24 mouse cellular contexts compared by ENCODE assay signal in the genomic region with DNA sequence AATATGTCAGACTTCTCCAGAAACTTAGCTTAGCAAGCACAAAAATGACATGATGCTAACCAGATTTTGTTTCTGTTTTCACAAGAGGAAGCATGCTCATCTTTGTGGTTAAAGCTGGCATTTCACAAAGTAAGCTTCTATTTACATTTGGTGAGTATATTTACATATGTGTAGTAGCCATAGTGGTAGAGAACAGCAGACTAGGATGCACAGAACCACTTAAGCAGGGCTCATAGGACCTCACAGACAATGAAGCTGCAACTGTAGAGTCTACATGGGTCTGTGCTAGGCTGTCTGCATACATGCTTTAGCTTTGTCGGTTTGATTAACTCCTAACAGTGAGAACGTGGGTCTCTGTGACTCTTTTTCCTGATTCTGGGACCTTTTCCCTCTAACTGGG.
DNase-seq lines count a peak whose midpoint lies in the region; ATAC-seq and TF ChIP-seq lines count a peak whose summit lies in the region.
"Had no signal": no experiment of that assay in that cellular context is flagged by ENCODE, and none has a peak within 500 bp of the region (broad histone marks: within the 10 kb centered on the region; RNA-seq: fewer than 3 reads in every experiment).

No protein-coding gene starts in this region.

- H3K27ac ChIP-seq in embryonic facial prominence, embryonic 12.5 days: no peak overlapping the region
- no peak overlapping the region for H3K27ac ChIP-seq in embryonic facial prominence, embryonic 10.5 days (replicated peaks)
- H3K27ac ChIP-seq in midbrain, embryonic 11.5 days (ENCODE audit: low read depth, low read length): no peak overlapping the region
- H3K27ac ChIP-seq in midbrain, embryonic 10.5 days (replicated peaks): no peak overlapping the region
- peak overlapping the region; percentile 51 for H3K27ac ChIP-seq in bone marrow macrophage, adult 2 months (ENCODE audit: insufficient read depth, low read depth, low read length)
- H3K27ac ChIP-seq in intestine, embryonic 16.5 days (ENCODE audit: low read length): no peak overlapping the region
- H3K27ac ChIP-seq: forebrain, embryonic 12.5 days; heart, embryonic 10.5 days; heart, embryonic 15.5 days; hindbrain, embryonic 13.5 days; hindbrain, postnatal 0 days had no signal

- TF ChIP-seq POLR2A in bone marrow macrophage, adult 2 months (IDR thresholded peaks at IDR 0.05; ENCODE audit: borderline replicate concordance, low read depth, low read length): no peak

- H3K36me3 ChIP-seq in embryonic facial prominence, embryonic 12.5 days: no peaks in the 10 kb centered on the region
- no peaks in the 10 kb centered on the region for H3K36me3 ChIP-seq in embryonic facial prominence, embryonic 10.5 days (replicated peaks)
- no peaks in the 10 kb centered on the region for H3K36me3 ChIP-seq in midbrain, embryonic 11.5 days (ENCODE audit: control insufficient read depth, insufficient read depth, low read length)
- no peaks in the 10 kb centered on the region for H3K36me3 ChIP-seq in midbrain, embryonic 10.5 days
- no peaks in the 10 kb centered on the region for H3K36me3 ChIP-seq in intestine, embryonic 16.5 days (ENCODE audit: control insufficient read depth, insufficient read depth, low read length)
- H3K36me3 ChIP-seq: forebrain, embryonic 12.5 days; heart, embryonic 10.5 days; heart, embryonic 15.5 days; hindbrain, embryonic 13.5 days had no signal

- ATAC-seq in embryonic facial prominence, embryonic 12.5 days (ENCODE audit: insufficient number of reproducible peaks, insufficient read depth, low FRiP score, low TSS enrichment): 0 out of 2 replicates have a peak, but pooled peaks have one; percentile 56
- 0 out of 2 replicates have a peak, but pooled peaks have one; percentile 38 for ATAC-seq in midbrain, embryonic 11.5 days (ENCODE audit: low FRiP score)
- peak; percentile 84 for ATAC-seq in intestine, embryonic 16.5 days
- no peak for ATAC-seq in inflammation-experienced regulatory T-cells, adult 6 months
- ATAC-seq: activated CD4-positive, CD25-positive, alpha-beta regulatory T cell, adult 4 months; hindbrain, postnatal 0 days; Patski had no signal

- no peak overlapping the region for H3K9ac ChIP-seq in embryonic facial prominence, embryonic 12.5 days
- H3K9ac ChIP-seq in midbrain, embryonic 11.5 days (ENCODE audit: low read length): no peak overlapping the region
- H3K9ac ChIP-seq in intestine, embryonic 16.5 days (ENCODE audit: low read depth, low read length): no peak overlapping the region
- H3K9ac ChIP-seq: forebrain, embryonic 12.5 days; heart, embryonic 15.5 days; hindbrain, embryonic 13.5 days had no signal

- TF ChIP-seq CTCF in bone marrow macrophage, adult 2 months (IDR thresholded peaks at IDR 0.05; ENCODE audit: low read depth, low read length): no peak

- H3K4me1 ChIP-seq in embryonic facial prominence, embryonic 12.5 days: no peaks in the 10 kb centered on the region
- H3K4me1 ChIP-seq in embryonic facial prominence, embryonic 10.5 days: no peaks in the 10 kb centered on the region
- H3K4me1 ChIP-seq in midbrain, embryonic 11.5 days (ENCODE audit: control insufficient read depth, insufficient read depth, low read length): no peaks in the 10 kb centered on the region
- no peaks in the 10 kb centered on the region for H3K4me1 ChIP-seq in midbrain, embryonic 10.5 days
- peaks cover 7% of the 10 kb centered on the region for H3K4me1 ChIP-seq in bone marrow macrophage, adult 2 months (ENCODE audit: control insufficient read depth, insufficient read depth, low read length)
- H3K4me1 ChIP-seq in intestine, embryonic 16.5 days (ENCODE audit: control insufficient read depth, insufficient read depth, low read length): no peaks in the 10 kb centered on the region
- H3K4me1 ChIP-seq: forebrain, embryonic 12.5 days; heart, embryonic 10.5 days; heart, embryonic 15.5 days; hindbrain, embryonic 13.5 days had no signal

- H3K4me2 ChIP-seq in embryonic facial prominence, embryonic 12.5 days (replicated peaks): no peak overlapping the region
- no peak overlapping the region for H3K4me2 ChIP-seq in midbrain, embryonic 11.5 days
- H3K4me2 ChIP-seq in intestine, embryonic 16.5 days (ENCODE audit: low read depth, low read length): no peak overlapping the region
- H3K4me2 ChIP-seq: forebrain, embryonic 12.5 days; heart, embryonic 15.5 days; hindbrain, embryonic 13.5 days had no signal

- WGBS in embryonic facial prominence, embryonic 12.5 days: 63% methylated on average over 2 of the region's 2 CpGs
- WGBS in embryonic facial prominence, embryonic 10.5 days: 51% methylated on average over 2 of the region's 2 CpGs
- WGBS in midbrain, embryonic 11.5 days: 67% methylated on average over 2 of the region's 2 CpGs
- WGBS in midbrain, embryonic 10.5 days: 61% methylated on average over 2 of the region's 2 CpGs
- 36% methylated on average over 2 of the region's 2 CpGs for WGBS in intestine, embryonic 16.5 days

- no peak for DNase-seq in embryonic facial prominence, embryonic 10.5 days (ENCODE audit: low spot score)
- no peak for DNase-seq in midbrain, embryonic 11.5 days (ENCODE audit: low spot score, missing footprints)
- DNase-seq in midbrain, embryonic 10.5 days (ENCODE audit: low spot score): no peak
- no peak for DNase-seq in right cerebral cortex, postnatal 25 days
- DNase-seq: adrenal gland, postnatal 14 days; cerebellum, adult 11 months; cerebellum, adult 9-11 months; cerebellum, postnatal 36 days; gastrocnemius, postnatal 36 days; heart, adult 18-20 months; heart, postnatal 14 days; kidney, adult 11 months had no signal

- no peak overlapping the region for H3K4me3 ChIP-seq in embryonic facial prominence, embryonic 12.5 days
- no peak overlapping the region for H3K4me3 ChIP-seq in embryonic facial prominence, embryonic 10.5 days
- no peak overlapping the region for H3K4me3 ChIP-seq in midbrain, embryonic 11.5 days (ENCODE audit: low read depth, low read length)
- H3K4me3 ChIP-seq in midbrain, embryonic 10.5 days: no peak overlapping the region
- H3K4me3 ChIP-seq in bone marrow macrophage, adult 2 months (ENCODE audit: insufficient read depth, low read length): no peak overlapping the region
- H3K4me3 ChIP-seq in intestine, embryonic 16.5 days (ENCODE audit: low read length): no peak overlapping the region
- H3K4me3 ChIP-seq: forebrain, embryonic 12.5 days; heart, embryonic 10.5 days; heart, embryonic 15.5 days; hindbrain, embryonic 13.5 days had no signal

- H3K27me3 ChIP-seq in embryonic facial prominence, embryonic 12.5 days: no peaks in the 10 kb centered on the region
- no peaks in the 10 kb centered on the region for H3K27me3 ChIP-seq in embryonic facial prominence, embryonic 10.5 days (replicated peaks; ENCODE audit: low read depth, poor library complexity, severe bottlenecking)
- H3K27me3 ChIP-seq in midbrain, embryonic 11.5 days (ENCODE audit: control insufficient read depth, insufficient read depth, low read length): no peaks in the 10 kb centered on the region
- H3K27me3 ChIP-seq in midbrain, embryonic 10.5 days (ENCODE audit: low read depth, poor library complexity, severe bottlenecking): no peaks in the 10 kb centered on the region
- no peaks in the 10 kb centered on the region for H3K27me3 ChIP-seq in intestine, embryonic 16.5 days (replicated peaks; ENCODE audit: control insufficient read depth, insufficient read depth, low read length)
- H3K27me3 ChIP-seq: CH12.LX; forebrain, embryonic 12.5 days; heart, embryonic 15.5 days; hindbrain, embryonic 13.5 days had no signal

- no peaks in the 10 kb centered on the region for H3K9me3 ChIP-seq in embryonic facial prominence, embryonic 12.5 days
- H3K9me3 ChIP-seq in embryonic facial prominence, embryonic 10.5 days: no peaks in the 10 kb centered on the region
- H3K9me3 ChIP-seq in midbrain, embryonic 11.5 days (ENCODE audit: control insufficient read depth, low read length): no peaks in the 10 kb centered on the region
- H3K9me3 ChIP-seq in midbrain, embryonic 10.5 days (replicated peaks): no peaks in the 10 kb centered on the region
- H3K9me3 ChIP-seq in intestine, embryonic 16.5 days (ENCODE audit: control insufficient read depth, low read length): no peaks in the 10 kb centered on the region
- H3K9me3 ChIP-seq: forebrain, embryonic 12.5 days; heart, embryonic 10.5 days; heart, embryonic 15.5 days; hindbrain, embryonic 13.5 days had no signal
